Mouse (Mus musculus) forebrain, embryonic 14.5 days (tissue): ENCODE results near the gene Fam178b. TPM values are rescaled to one million over a fixed set of nuclear protein-coding genes. Genes with fewer than 3 reads are reported as not detected.
A peak's percentile ranks its signal among the peaks of the same experiment; 100 is the strongest.

Source experiments
- ATAC-seq: fragments of 200-750 bp; cut with Nextera tagmentation; 2 replicates; pipeline ENCODE4 v1.8.0; 2017; ENCODE audit warnings: mild to moderate bottlenecking, moderate library complexity
- DNase-seq: peaks from one replicate; pipeline ENCODE4 v3.0.0-alpha.2; 2015; ENCODE audit warnings: low spot score
- H3K27ac ChIP-seq: fragments of 300-500 bp; sonication (generic); 2 replicates; pipeline ENCODE4 v1.5.1; 2014; ENCODE audit warnings: low read depth, mild to moderate bottlenecking, control low read depth, low read length, moderate library complexity
- H3K27me3 ChIP-seq: fragments of 300-500 bp; sonication (generic); replicated peaks from 2 replicates; pipeline ENCODE4 v1.6.1; 2014; ENCODE audit warnings: low read length, control low read depth, mixed read lengths; ENCODE audit not compliant: control insufficient read depth, insufficient read depth
- H3K36me3 ChIP-seq: fragments of 300-500 bp; sonication (generic); 2 replicates; pipeline ENCODE4 v1.6.1; 2014; ENCODE audit warnings: low read length, control low read depth; ENCODE audit not compliant: control insufficient read depth, insufficient read depth
- H3K4me1 ChIP-seq: fragments of 300-500 bp; sonication (generic); 2 replicates; pipeline ENCODE4 v1.6.1; 2014; ENCODE audit warnings: antibody characterized with exemption, low read length, control low read depth; ENCODE audit not compliant: control insufficient read depth, insufficient read depth
- H3K4me2 ChIP-seq: fragments of 300-500 bp; sonication (generic); 2 replicates; pipeline ENCODE4 v1.6.1; 2014; ENCODE audit warnings: mild to moderate bottlenecking, control low read depth, low read length
- H3K4me3 ChIP-seq: fragments of 300-500 bp; sonication (generic); 2 replicates; pipeline ENCODE4 v1.5.1; 2014; ENCODE audit warnings: low read depth, low read length, control low read depth
- H3K9ac ChIP-seq: fragments of 300-500 bp; sonication (generic); 2 replicates; pipeline ENCODE4 v1.6.1; 2014; ENCODE audit warnings: mild to moderate bottlenecking, low read length, control low read depth, moderate library complexity
- H3K9me3 ChIP-seq: fragments of 300-500 bp; sonication (generic); replicated peaks from 2 replicates; pipeline ENCODE4 v1.6.1; 2016; ENCODE audit warnings: low read length, control low read depth, mixed read lengths; ENCODE audit not compliant: control insufficient read depth
- whole genome bisulfite sequencing: fragments of 180-500 bp; shearing (Covaris S2); extraction: QIAGEN DNeasy Blood & Tissue Kit; methylation state at CpG from one replicate; pipeline ENCODE4 v1.1.7; 2014; 5-methylcytosine and 5-hydroxymethylcytosine counted together
- polyA plus RNA-seq: library from polyadenylated mRNA; unstranded; fragments of >200 nt; fragmentation: Nextera tagmentation; extraction: Ambion mirVana; gene quantifications from 2 replicates; pipeline ENCODE4 v1.2.1, GENCODE M21; 2014

Gene Fam178b
- polyA plus RNA-seq, 1 experiment from 2014 or later, result not detected

DNA sequence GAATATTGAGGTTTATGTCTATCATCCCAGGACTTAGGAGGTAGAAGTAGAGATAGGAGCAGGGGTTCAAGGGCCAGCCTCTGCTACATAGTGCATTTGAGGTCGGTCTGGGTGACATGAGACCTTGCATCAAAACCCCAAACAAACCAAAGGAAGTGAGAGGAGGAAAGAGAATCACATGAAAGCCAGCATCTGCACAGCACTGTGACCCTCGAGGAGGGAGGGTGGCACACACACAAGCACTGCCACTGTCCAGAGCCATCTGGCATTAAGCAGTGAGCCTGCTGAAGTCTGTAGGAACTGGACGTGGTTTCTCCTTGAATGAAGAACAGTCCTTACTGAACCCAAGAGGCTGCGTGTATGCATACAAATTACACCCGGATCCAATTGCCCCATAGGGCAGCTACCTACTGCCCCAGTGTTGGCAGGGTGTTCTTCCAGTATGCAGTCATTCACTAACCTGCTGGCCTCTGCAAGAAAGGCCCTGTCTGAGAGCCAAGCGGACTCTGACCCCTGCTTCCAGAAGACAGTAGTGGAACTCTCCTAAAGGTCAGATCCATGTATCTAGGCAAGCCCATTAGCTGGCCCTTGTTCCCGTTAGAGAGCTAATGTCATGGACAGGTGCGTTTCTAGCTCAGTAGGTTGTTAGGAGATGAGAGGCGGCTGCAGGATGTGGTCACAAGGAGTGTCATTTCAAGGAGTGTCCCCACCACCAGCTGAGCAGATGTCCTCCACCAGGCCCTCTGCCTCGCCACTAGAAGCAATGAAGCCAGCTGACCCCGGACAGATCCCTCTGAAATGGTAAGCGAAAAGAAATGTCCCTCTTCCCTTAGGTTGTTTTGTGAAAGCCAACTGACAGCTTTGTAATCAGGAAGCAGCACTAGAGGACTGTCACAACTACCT, 78.5 kb downstream of the Fam178b start:
- no peak overlapping the region for H3K9ac ChIP-seq
- H3K9me3 ChIP-seq, result no peaks in the 10 kb centered on the region
- no peaks in the 10 kb centered on the region for H3K36me3 ChIP-seq
- ATAC-seq, result no peak
- H3K4me3 ChIP-seq, result no peak overlapping the region
- no peak overlapping the region for H3K4me2 ChIP-seq
- H3K27me3 ChIP-seq, result no peaks in the 10 kb centered on the region
- WGBS, result 82% methylated on average over 12 of the region's 12 CpGs
- H3K27ac ChIP-seq, result no peak overlapping the region
- DNase-seq, result no peak
- peaks cover 5% of the 10 kb centered on the region for H3K4me1 ChIP-seq

DNA sequence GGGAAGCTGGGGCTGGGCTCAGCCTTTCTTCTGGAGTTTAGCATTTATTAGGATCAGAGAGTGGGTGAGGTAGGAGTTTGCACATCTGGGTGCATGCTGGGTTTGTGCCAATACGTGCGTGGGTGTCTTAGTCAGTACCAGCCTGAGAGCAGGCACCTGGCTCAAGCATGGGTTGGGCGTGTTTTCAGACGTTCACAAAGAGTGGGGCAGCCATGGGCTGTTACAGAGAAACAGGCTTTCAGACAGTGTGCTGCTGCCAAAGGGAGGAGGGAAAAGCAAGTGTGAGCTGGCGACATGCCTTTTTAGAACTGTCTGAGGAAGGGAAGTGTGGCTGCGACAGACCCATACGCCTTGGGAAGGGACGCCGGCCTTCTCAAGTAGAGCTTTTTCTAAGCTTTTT, 79.6 kb downstream of the Fam178b start:
- Histone ChIP-seq H3K9me3 (no peaks in the 10 kb centered on the region), H3K27me3 (no peaks in the 10 kb centered on the region), H3K4me2 (no peak overlapping the region), H3K27ac (peak overlapping the region; percentile 35), H3K4me3 (no peak overlapping the region), H3K4me1 (peaks cover 5% of the 10 kb centered on the region), H3K36me3 (no peaks in the 10 kb centered on the region), H3K9ac (no peak overlapping the region)
- DNase-seq, result peak; percentile 75
- 57% methylated on average over 9 of the region's 9 CpGs for WGBS
- peak; percentile 65; the same call in 1 of the 2 replicates for ATAC-seq

DNA sequence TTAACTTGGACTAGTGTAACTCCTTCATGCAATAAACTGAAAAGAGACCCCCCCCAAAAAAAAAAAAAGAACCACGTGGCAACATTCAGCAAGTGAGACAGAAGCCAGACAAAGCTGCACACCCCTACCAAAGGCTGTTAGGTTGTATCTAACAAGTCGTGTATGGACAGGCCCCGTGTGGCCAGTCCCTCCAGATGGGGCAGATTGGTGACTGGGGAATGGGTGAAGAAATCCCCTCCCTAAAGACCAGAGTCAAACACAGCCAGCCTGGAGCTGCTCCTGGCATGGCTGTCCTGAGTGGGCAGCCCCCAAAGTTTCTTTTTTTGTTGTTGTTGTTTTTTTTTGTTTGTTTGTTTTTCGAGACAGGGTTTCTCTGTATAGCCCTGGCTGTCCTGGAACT, 80.7 kb downstream of the Fam178b start:
- Histone ChIP-seq H3K9me3 (no peaks in the 10 kb centered on the region), H3K9ac (no peak overlapping the region), H3K36me3 (no peaks in the 10 kb centered on the region), H3K4me2 (no peak overlapping the region), H3K4me1 (peaks cover 5% of the 10 kb centered on the region), H3K4me3 (no peak overlapping the region), H3K27ac (no peak overlapping the region), H3K27me3 (no peaks in the 10 kb centered on the region)
- 72% methylated on average over 4 of the region's 4 CpGs for WGBS
- ATAC-seq (no peak), DNase-seq (no peak)

DNA sequence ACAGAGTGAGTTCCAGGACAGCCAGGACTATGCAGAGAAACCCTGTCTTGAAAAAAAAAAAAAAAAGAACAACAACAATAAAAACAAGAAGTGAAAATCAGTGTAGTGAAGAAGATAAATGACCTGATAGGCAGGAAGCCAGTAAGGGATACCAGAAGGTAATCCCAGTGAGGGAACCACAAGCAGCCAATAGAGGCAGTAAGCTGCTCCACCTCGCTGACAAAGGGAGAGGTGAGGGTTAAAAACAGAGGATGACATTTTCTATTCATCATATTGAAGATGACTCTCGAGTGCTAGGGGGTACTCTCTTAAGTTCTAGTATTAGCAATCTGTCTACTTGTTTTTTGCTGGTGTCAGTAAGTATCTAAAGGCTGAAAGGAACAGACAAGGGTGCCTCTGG, 84.6 kb downstream of the Fam178b start:
- Histone ChIP-seq H3K4me2 (no peak overlapping the region), H3K27me3 (no peaks in the 10 kb centered on the region), H3K9me3 (no peaks in the 10 kb centered on the region), H3K36me3 (no peaks in the 10 kb centered on the region), H3K27ac (no peak overlapping the region), H3K9ac (no peak overlapping the region), H3K4me3 (no peak overlapping the region), H3K4me1 (peaks cover 5% of the 10 kb centered on the region)
- WGBS, result 71% methylated on average over 2 of the region's 2 CpGs
- DNase-seq (no peak), ATAC-seq (no peak)

DNA sequence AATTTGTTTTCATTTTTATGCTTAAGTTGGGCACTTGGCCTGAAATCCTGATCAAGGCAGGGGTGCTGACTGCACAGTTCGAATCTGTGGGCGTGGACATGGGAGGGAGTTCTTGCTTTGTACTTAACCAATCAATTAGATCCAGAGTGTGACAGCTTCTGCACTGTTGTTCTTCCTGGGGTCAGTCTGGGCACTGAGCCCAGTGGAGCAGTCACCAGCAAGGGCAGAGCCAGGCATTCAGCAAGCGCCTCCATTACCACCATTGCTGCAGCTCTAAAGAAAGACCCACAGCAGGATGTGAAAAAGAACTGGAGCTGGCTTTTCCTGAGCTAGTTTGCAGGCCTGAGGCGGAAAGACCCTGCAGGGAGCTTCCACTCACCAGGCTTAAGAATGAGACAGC, 86.9 kb downstream of the Fam178b start:
- peak; percentile 87 for ATAC-seq

DNA sequence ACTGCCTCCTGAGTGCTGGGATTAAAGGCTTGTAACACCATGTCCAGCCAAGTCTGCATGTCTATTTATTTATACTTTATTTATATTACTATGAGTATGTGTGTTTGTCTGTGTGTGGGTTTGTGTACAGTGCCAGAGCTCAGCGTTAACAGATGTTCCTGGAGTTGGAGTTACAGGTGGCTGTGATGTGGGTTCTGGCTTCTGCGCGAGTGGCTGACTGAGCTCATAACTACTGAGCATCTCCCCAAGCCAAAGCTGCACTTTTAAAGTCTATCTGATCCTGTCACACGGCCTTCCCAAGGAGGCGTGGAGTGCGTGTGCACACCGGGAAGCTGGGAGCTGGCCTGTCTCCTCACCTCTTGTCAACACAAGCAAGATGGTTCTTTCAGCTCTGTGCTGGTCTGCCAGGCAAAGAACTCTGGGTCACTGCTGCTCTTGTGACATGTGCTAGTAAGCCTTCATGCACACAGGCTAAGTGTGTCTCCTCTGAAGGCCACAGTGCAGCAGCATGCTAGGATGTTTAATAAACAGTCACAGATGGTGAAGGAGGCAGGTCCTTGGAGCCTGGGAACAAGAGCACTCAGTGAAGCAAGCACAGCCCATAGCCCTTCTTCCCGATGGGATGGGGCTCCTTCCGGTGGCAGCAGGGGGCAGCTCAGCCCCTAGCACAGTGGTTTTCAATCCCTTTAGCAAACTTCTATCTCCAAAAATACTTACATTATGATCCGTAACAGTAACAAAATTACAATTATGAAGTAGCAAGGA, 87.6 kb downstream of the Fam178b start:
- ATAC-seq (peak; percentile 62), DNase-seq (peak; percentile 27)
- Histone ChIP-seq H3K27ac (peak overlapping the region; percentile 14; the same call in 1 of the 2 replicates), H3K4me2 (no peak overlapping the region), H3K27me3 (no peaks in the 10 kb centered on the region), H3K36me3 (no peaks in the 10 kb centered on the region), H3K9ac (no peak overlapping the region), H3K9me3 (no peaks in the 10 kb centered on the region), H3K4me3 (no peak overlapping the region), H3K4me1 (peaks cover 3% of the 10 kb centered on the region; the same call in 1 of the 2 replicates)
- WGBS, result 62% methylated on average over 10 of the region's 10 CpGs

More for the DNA sequence above, 86.9 kb downstream of the Fam178b start:
- H3K4me2 ChIP-seq, result no peak overlapping the region
- H3K27ac ChIP-seq, result no peak overlapping the region; the same call in 1 of the 2 replicates
- H3K9ac ChIP-seq, result no peak overlapping the region
- H3K4me3 ChIP-seq, result no peak overlapping the region
- H3K27me3 ChIP-seq, result no peaks in the 10 kb centered on the region
- peak; percentile 76 for DNase-seq
- 7% methylated on average over 4 of the region's 4 CpGs for WGBS
- H3K36me3 ChIP-seq, result no peaks in the 10 kb centered on the region
- no peaks in the 10 kb centered on the region for H3K9me3 ChIP-seq
- peaks cover 3% of the 10 kb centered on the region; the same call in 1 of the 2 replicates for H3K4me1 ChIP-seq

DNA sequence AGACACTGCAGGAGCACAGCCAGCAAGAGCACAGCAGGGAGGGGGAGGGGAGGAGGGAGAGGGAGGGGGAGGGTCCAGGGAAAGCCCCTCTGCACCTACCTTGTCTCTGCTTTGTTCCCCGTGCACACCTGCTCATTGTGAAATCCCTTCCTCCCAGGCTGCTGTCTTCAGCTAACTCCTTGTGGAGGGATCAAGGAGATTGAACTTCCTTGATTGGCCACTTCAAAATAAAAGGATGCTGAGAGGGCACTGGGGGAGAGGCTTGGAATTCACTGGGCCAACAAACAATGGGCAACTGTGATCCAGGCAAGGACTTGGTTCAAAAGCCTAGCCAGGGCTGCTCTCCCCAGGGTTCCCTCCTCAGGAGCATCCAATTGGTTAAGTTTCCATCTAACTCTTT, 89.9 kb downstream of the Fam178b start:
- no peak overlapping the region for H3K27ac ChIP-seq
- DNase-seq (no peak), ATAC-seq (no peak)
- no peaks in the 10 kb centered on the region for H3K27me3 ChIP-seq
- H3K4me1 ChIP-seq, result peaks cover 3% of the 10 kb centered on the region; the same call in 1 of the 2 replicates
- H3K4me3 ChIP-seq, result no peak overlapping the region
- no peaks in the 10 kb centered on the region for H3K36me3 ChIP-seq
- no peak overlapping the region for H3K4me2 ChIP-seq
- no peak overlapping the region for H3K9ac ChIP-seq
- H3K9me3 ChIP-seq, result no peaks in the 10 kb centered on the region
- WGBS, result 0% methylated on average over 1 of the region's 1 CpGs

DNA sequence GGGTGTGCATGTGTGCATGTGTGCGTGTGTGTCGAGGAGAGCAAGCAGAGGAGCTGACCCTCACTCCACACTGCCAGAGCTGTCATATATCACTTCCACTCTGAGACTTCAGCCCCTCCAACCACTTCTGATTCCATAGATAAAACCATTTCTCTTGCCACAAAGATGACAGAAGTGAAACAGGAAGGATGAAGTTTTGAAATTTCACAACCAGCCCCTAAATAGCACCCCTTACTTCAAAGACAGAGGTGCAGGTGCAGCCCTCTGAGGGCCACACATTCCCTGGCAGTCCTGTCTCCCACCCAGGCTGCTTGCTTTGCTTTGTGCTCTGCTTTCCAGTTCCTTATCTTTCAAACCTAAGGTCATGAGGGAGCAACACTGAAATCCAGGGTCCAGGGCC, 91.6 kb downstream of the Fam178b start:
- Histone ChIP-seq H3K4me3 (no peak overlapping the region), H3K27me3 (no peaks in the 10 kb centered on the region), H3K4me1 (peaks cover 3% of the 10 kb centered on the region; the same call in 1 of the 2 replicates), H3K36me3 (no peaks in the 10 kb centered on the region), H3K9ac (no peak overlapping the region), H3K9me3 (no peaks in the 10 kb centered on the region), H3K4me2 (no peak overlapping the region), H3K27ac (no peak overlapping the region)
- ATAC-seq, result no peak
- DNase-seq, result no peak
- WGBS, result 91% methylated on average over 2 of the region's 2 CpGs
